Mouse (Mus musculus) ES-Bruce4 (cell line): ENCODE measurements around the gene Lhb. TPM values are rescaled to one million over a fixed set of nuclear protein-coding genes. Genes with fewer than 3 reads are reported as not detected.

Experiments
- H3K27ac ChIP-seq: 2 replicates; pipeline ENCODE4 v1.5.1; 2012; ENCODE audit warnings: low read length, inconsistent platforms; ENCODE audit not compliant: insufficient read depth
- H3K27me3 ChIP-seq: 2 replicates; pipeline ENCODE4 v1.6.1; 2012; ENCODE audit warnings: mild to moderate bottlenecking, low read length, inconsistent platforms; ENCODE audit not compliant: control insufficient read depth, poor library complexity, insufficient read depth, severe bottlenecking
- H3K36me3 ChIP-seq: 2 replicates; pipeline ENCODE4 v1.6.1; 2012; ENCODE audit warnings: inconsistent platforms, mild to moderate bottlenecking, low read length, moderate library complexity; ENCODE audit not compliant: control insufficient read depth, poor library complexity, insufficient read depth, severe bottlenecking
- H3K4me1 ChIP-seq: one replicate; pipeline ENCODE4 v1.8.1; 2011; ENCODE audit warnings: low read length; ENCODE audit not compliant: control insufficient read depth, insufficient read depth
- H3K4me3 ChIP-seq: 2 replicates; pipeline ENCODE4 v1.5.1; 2011; ENCODE audit warnings: low read depth, mild to moderate bottlenecking, low read length
- H3K9ac ChIP-seq: 2 replicates; pipeline ENCODE4 v1.6.1; 2012; ENCODE audit warnings: low read depth, mild to moderate bottlenecking, inconsistent platforms; ENCODE audit not compliant: poor library complexity, severe bottlenecking
- H3K9me3 ChIP-seq: replicated peaks from 2 replicates; pipeline ENCODE4 v1.6.1; 2012; ENCODE audit warnings: mild to moderate bottlenecking, low read length, inconsistent platforms; ENCODE audit not compliant: control insufficient read depth, poor library complexity, insufficient read depth, severe bottlenecking
- CTCF ChIP-seq: IDR thresholded peaks from one replicate; pipeline ENCODE4 v1.8.1; 2011; ENCODE audit warnings: low read depth, low read length
- EP300 ChIP-seq: IDR thresholded peaks from 2 replicates; pipeline ENCODE4 v1.6.1; 2011; ENCODE audit warnings: low read depth, low read length; ENCODE audit not compliant: insufficient read depth
- POLR2A ChIP-seq: IDR thresholded peaks from one replicate; pipeline ENCODE4 v1.8.1; 2011; ENCODE audit warnings: low read length; ENCODE audit not compliant: insufficient read depth
- polyA plus RNA-seq: library from polyadenylated mRNA; stranded (reverse); fragments of >200 nt; gene quantifications from 2 replicates; pipeline ENCODE4 v1.2.4, GENCODE M21; 2011; ENCODE audit warnings: low read depth; ENCODE audit not compliant: missing spikeins, insufficient read depth, insufficient read length

Gene Lhb
- not detected in 2 replicates for polyA plus RNA-seq

- H3K4me1 ChIP-seq, result peaks cover 7% of the 10 kb centered on the region
- no peak for TF ChIP-seq CTCF
- TF ChIP-seq POLR2A, result no peak
- no peak within 1 kb of the TSS for H3K9ac ChIP-seq
- H3K27ac ChIP-seq, result peak within 1 kb of the TSS; percentile 7; the same call in 1 of the 2 replicates
- H3K36me3 ChIP-seq, result peaks cover 43% of the 10 kb centered on the region
- H3K9me3 ChIP-seq, result no peaks in the 10 kb centered on the region
- H3K4me3 ChIP-seq, result peak within 1 kb of the TSS; percentile 22
- H3K27me3 ChIP-seq, result no peaks in the 10 kb centered on the region
Measured at GRCm38 (mm10) chr7:45420615-45420919, at the start of gene Lhb. Lhb (plus strand) TSS chr7:45420820.

GRCm38 (mm10) chr7:45372371-45372770, 48.2 kb upstream of the Lhb start:
- Histone ChIP-seq H3K36me3 (peaks cover 31% of the 10 kb centered on the region), H3K27ac (no peak overlapping the region), H3K4me3 (no peak overlapping the region), H3K4me1 (no peaks in the 10 kb centered on the region), H3K27me3 (no peaks in the 10 kb centered on the region), H3K9ac (no peak overlapping the region), H3K9me3 (no peaks in the 10 kb centered on the region)
- TF ChIP-seq CTCF (no peak), EP300 (no peak), POLR2A (no peak)

GRCm38 (mm10) chr7:45374620-45375019, 46.0 kb upstream of the Lhb start:
- Histone ChIP-seq H3K9me3 (no peaks in the 10 kb centered on the region), H3K27ac (no peak overlapping the region), H3K4me3 (no peak overlapping the region), H3K4me1 (no peaks in the 10 kb centered on the region), H3K36me3 (peaks cover 49% of the 10 kb centered on the region), H3K27me3 (no peaks in the 10 kb centered on the region), H3K9ac (no peak overlapping the region)
- TF ChIP-seq POLR2A, result no peak
- TF ChIP-seq EP300, result no peak

GRCm38 (mm10) chr7:45376057-45376456, 44.6 kb upstream of the Lhb start:
- Histone ChIP-seq H3K36me3 (peaks cover 63% of the 10 kb centered on the region), H3K4me1 (no peaks in the 10 kb centered on the region), H3K9ac (no peak overlapping the region), H3K27ac (no peak overlapping the region), H3K4me3 (no peak overlapping the region), H3K9me3 (no peaks in the 10 kb centered on the region), H3K27me3 (no peaks in the 10 kb centered on the region)
- TF ChIP-seq POLR2A (no peak), CTCF (no peak), EP300 (no peak)

- peaks cover 97% of the 10 kb centered on the region for H3K36me3 ChIP-seq
- H3K9ac ChIP-seq, result no peak overlapping the region
- H3K4me1 ChIP-seq, result no peaks in the 10 kb centered on the region
- H3K9me3 ChIP-seq, result no peaks in the 10 kb centered on the region
- TF ChIP-seq CTCF (peak; percentile 9), EP300 (no peak), POLR2A (no peak)
- H3K27me3 ChIP-seq, result no peaks in the 10 kb centered on the region
- no peak overlapping the region for H3K4me3 ChIP-seq
- no peak overlapping the region for H3K27ac ChIP-seq
Measured at GRCm38 (mm10) chr7:45386077-45386476, 34.5 kb upstream of the Lhb start.

GRCm38 (mm10) chr7:45395129-45395541, 25.5 kb upstream of the Lhb start:
- peaks cover 9% of the 10 kb centered on the region for H3K4me1 ChIP-seq
- H3K9ac ChIP-seq, result peak overlapping the region; percentile 86
- no peaks in the 10 kb centered on the region for H3K9me3 ChIP-seq
- H3K36me3 ChIP-seq, result peaks cover 41% of the 10 kb centered on the region
- H3K4me3 ChIP-seq, result peak overlapping the region; percentile 79
- H3K27me3 ChIP-seq, result no peaks in the 10 kb centered on the region
- TF ChIP-seq CTCF (no peak), POLR2A (no peak), EP300 (no peak)
- peak overlapping the region; percentile 75 for H3K27ac ChIP-seq
